Mouse (Mus musculus) liver, embryonic 11.5 days (tissue): ENCODE results near the gene Tgoln1. TPM values are rescaled to one million over a fixed set of nuclear protein-coding genes. Genes with fewer than 3 reads are reported as not detected.

Experiments used
- ATAC-seq: fragments of 200-750 bp; cut with Nextera tagmentation; replicated peaks from 2 replicates; pipeline ENCODE4 v1.8.0; 2017; ENCODE audit warnings: moderate number of reproducible peaks, mild to moderate bottlenecking, moderate TSS enrichment, moderate library complexity; ENCODE audit not compliant: low FRiP score
- DNase-seq: peaks from one replicate; pipeline ENCODE4 v3.0.0-alpha.2; 2017; ENCODE audit warnings: low spot score
- H3K27ac ChIP-seq: fragments of 300-500 bp; sonication (generic); 2 replicates; pipeline ENCODE4 v1.5.1; 2014; ENCODE audit warnings: mild to moderate bottlenecking, low read depth, low read length, control low read depth
- H3K27me3 ChIP-seq: fragments of 300-500 bp; sonication (generic); replicated peaks from 2 replicates; pipeline ENCODE4 v1.6.1; 2014; ENCODE audit warnings: low read length, mixed read lengths; ENCODE audit not compliant: control insufficient read depth, insufficient read depth
- H3K36me3 ChIP-seq: fragments of 300-500 bp; sonication (generic); 2 replicates; pipeline ENCODE4 v1.6.1; 2014; ENCODE audit warnings: mild to moderate bottlenecking, low read length, moderate library complexity, mixed read lengths; ENCODE audit not compliant: control insufficient read depth, insufficient read depth
- H3K4me1 ChIP-seq: fragments of 300-500 bp; sonication (generic); replicated peaks from 2 replicates; pipeline ENCODE4 v1.6.1; 2014; ENCODE audit warnings: low read length, mixed read lengths; ENCODE audit not compliant: control insufficient read depth, insufficient read depth
- H3K4me2 ChIP-seq: fragments of 300-500 bp; sonication (generic); 2 replicates; pipeline ENCODE4 v1.6.1; 2014; ENCODE audit warnings: mild to moderate bottlenecking, control low read depth, moderate library complexity
- H3K4me3 ChIP-seq: fragments of 300-500 bp; sonication (generic); 2 replicates; pipeline ENCODE4 v1.5.1; 2014; ENCODE audit warnings: low read depth, low read length, control low read depth
- H3K9ac ChIP-seq: fragments of 300-500 bp; sonication (generic); 2 replicates; pipeline ENCODE4 v1.6.1; 2014; ENCODE audit warnings: low read depth, low read length, control low read depth
- H3K9me3 ChIP-seq: fragments of 300-500 bp; sonication (generic); 2 replicates; pipeline ENCODE4 v1.6.1; 2016; ENCODE audit warnings: low read length, inconsistent platforms, mixed read lengths; ENCODE audit not compliant: control insufficient read depth
- WGBS: fragments of 180-500 bp; shearing (Covaris S2); extraction: QIAGEN DNeasy Blood & Tissue Kit; methylation state at CpG from one replicate; pipeline ENCODE4 v1.1.7; 2014; 5-methylcytosine and 5-hydroxymethylcytosine counted together
- polyA plus RNA-seq: library from polyadenylated mRNA; unstranded; fragments of >200 nt; fragmentation: Nextera tagmentation; extraction: Ambion mirVana; gene quantifications from 2 replicates; pipeline ENCODE4 v1.2.1, GENCODE M21; 2014

Tgoln1 gene
- polyA plus RNA-seq, 1 experiment from 2014 or later: 30.3 TPM

GRCm38 (mm10) chr6:72654355-72654754 lies 37.6 kb upstream of the Tgoln1 start:
- Histone ChIP-seq H3K9me3 (no peaks in the 10 kb centered on the region), H3K4me2 (no peak overlapping the region), H3K4me1 (peaks cover 12% of the 10 kb centered on the region; the same call in 1 of the 2 replicates), H3K9ac (no peak overlapping the region), H3K4me3 (no peak overlapping the region), H3K27me3 (no peaks in the 10 kb centered on the region), H3K27ac (no peak overlapping the region), H3K36me3 (no peaks in the 10 kb centered on the region)
- DNase-seq (no peak), ATAC-seq (no peak)
- 85% methylated on average over 6 of the region's 6 CpGs for WGBS

GRCm38 (mm10) chr6:72653419-72653818 lies 36.6 kb upstream of the Tgoln1 start:
- Histone ChIP-seq H3K4me3 (no peak overlapping the region), H3K4me1 (peaks cover 12% of the 10 kb centered on the region; the same call in 1 of the 2 replicates), H3K9me3 (no peaks in the 10 kb centered on the region), H3K27ac (no peak overlapping the region), H3K9ac (no peak overlapping the region), H3K4me2 (no peak overlapping the region), H3K27me3 (no peaks in the 10 kb centered on the region), H3K36me3 (no peaks in the 10 kb centered on the region)
- 81% methylated on average over 7 of the region's 7 CpGs for WGBS
- no peak for DNase-seq
- ATAC-seq: no peak

- Histone ChIP-seq H3K9ac (no peak overlapping the region), H3K4me2 (no peak overlapping the region), H3K27me3 (no peaks in the 10 kb centered on the region), H3K9me3 (no peaks in the 10 kb centered on the region), H3K4me1 (peaks cover 3% of the 10 kb centered on the region; the same call in 1 of the 2 replicates), H3K4me3 (no peak overlapping the region), H3K36me3 (no peaks in the 10 kb centered on the region), H3K27ac (no peak overlapping the region)
- WGBS: 75% methylated on average over 10 of the region's 10 CpGs
- DNase-seq (no peak), ATAC-seq (no peak)
Measured at GRCm38 (mm10) chr6:72650338-72650851, 33.6 kb upstream of the Tgoln1 start.

GRCm38 (mm10) chr6:72648002-72648595 lies 31.3 kb upstream of the Tgoln1 start:
- H3K27me3 ChIP-seq: no peaks in the 10 kb centered on the region
- H3K9me3 ChIP-seq: no peaks in the 10 kb centered on the region
- no peaks in the 10 kb centered on the region for H3K36me3 ChIP-seq
- no peak for DNase-seq
- WGBS: 73% methylated on average over 12 of the region's 12 CpGs
- no peak overlapping the region for H3K4me2 ChIP-seq
- no peak for ATAC-seq
- H3K9ac ChIP-seq: no peak overlapping the region
- no peak overlapping the region for H3K4me3 ChIP-seq
- H3K4me1 ChIP-seq: no peaks in the 10 kb centered on the region
- H3K27ac ChIP-seq: no peak overlapping the region

- H3K4me3 ChIP-seq: no peak overlapping the region
- no peaks in the 10 kb centered on the region for H3K27me3 ChIP-seq
- no peak overlapping the region for H3K9ac ChIP-seq
- H3K4me2 ChIP-seq: no peak overlapping the region
- H3K9me3 ChIP-seq: no peaks in the 10 kb centered on the region
- DNase-seq (no peak), ATAC-seq (0 out of 2 replicates have a peak, but pooled peaks have one; percentile 12)
- H3K4me1 ChIP-seq: no peaks in the 10 kb centered on the region
- no peaks in the 10 kb centered on the region for H3K36me3 ChIP-seq
- 52% methylated on average over 10 of the region's 10 CpGs for WGBS
- H3K27ac ChIP-seq: no peak overlapping the region
Measured at GRCm38 (mm10) chr6:72647383-72647820, 30.6 kb upstream of the Tgoln1 start.

GRCm38 (mm10) chr6:72645364-72645763 lies 28.6 kb upstream of the Tgoln1 start:
- WGBS: 78% methylated on average over 7 of the region's 7 CpGs
- no peak overlapping the region for H3K4me2 ChIP-seq
- no peaks in the 10 kb centered on the region for H3K9me3 ChIP-seq
- no peak overlapping the region for H3K27ac ChIP-seq
- no peak overlapping the region for H3K9ac ChIP-seq
- no peaks in the 10 kb centered on the region for H3K27me3 ChIP-seq
- ATAC-seq: no peak
- no peak overlapping the region for H3K4me3 ChIP-seq
- H3K36me3 ChIP-seq: no peaks in the 10 kb centered on the region
- DNase-seq: no peak
- H3K4me1 ChIP-seq: no peaks in the 10 kb centered on the region

- Histone ChIP-seq H3K27ac (no peak overlapping the region), H3K9me3 (no peaks in the 10 kb centered on the region), H3K36me3 (no peaks in the 10 kb centered on the region), H3K9ac (no peak overlapping the region), H3K4me3 (no peak overlapping the region), H3K4me1 (no peaks in the 10 kb centered on the region), H3K27me3 (no peaks in the 10 kb centered on the region), H3K4me2 (no peak overlapping the region)
- WGBS: 67% methylated on average over 4 of the region's 4 CpGs
- ATAC-seq (no peak), DNase-seq (no peak)
Measured at GRCm38 (mm10) chr6:72644576-72644975, 27.8 kb upstream of the Tgoln1 start.

- no peak for DNase-seq
- no peak overlapping the region for H3K4me3 ChIP-seq
- ATAC-seq: no peak
- no peaks in the 10 kb centered on the region for H3K9me3 ChIP-seq
- no peak overlapping the region for H3K27ac ChIP-seq
- H3K4me2 ChIP-seq: no peak overlapping the region
- H3K4me1 ChIP-seq: peaks cover under 1% of the 10 kb centered on the region; the same call in 1 of the 2 replicates
- WGBS: 71% methylated on average over 18 of the region's 18 CpGs
- H3K9ac ChIP-seq: no peak overlapping the region
- no peaks in the 10 kb centered on the region for H3K36me3 ChIP-seq
- H3K27me3 ChIP-seq: no peaks in the 10 kb centered on the region
Measured at GRCm38 (mm10) chr6:72641218-72641954, 24.6 kb upstream of the Tgoln1 start.
